In the genomic region with DNA sequence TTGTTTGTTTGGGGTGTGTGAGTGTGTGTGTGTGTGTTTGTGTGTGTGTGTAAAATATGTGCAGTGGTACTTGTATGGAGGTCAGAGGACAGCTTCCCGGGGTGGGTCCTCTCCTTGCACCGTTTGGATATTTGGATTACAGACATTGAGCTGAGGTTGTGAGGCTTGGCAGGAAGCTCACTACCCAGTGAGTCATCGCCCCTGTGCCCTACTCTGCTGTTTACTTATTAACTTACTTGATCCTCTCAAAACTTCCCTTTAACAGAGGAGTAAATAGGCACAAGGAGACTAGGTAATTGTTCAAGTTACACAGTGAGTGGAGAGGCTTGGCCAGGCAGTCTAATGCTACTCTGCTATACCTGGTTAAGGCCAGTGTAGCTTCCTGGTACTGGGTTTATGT, we compare ENCODE assay signal across 11 mouse cellular contexts.
A peak's percentile ranks its signal among the peaks of the same experiment; 100 is the strongest.
DNase-seq lines count a peak whose midpoint lies in the region; ATAC-seq lines count a peak whose summit lies in the region.
"Had no signal": no experiment of that assay in that cellular context is flagged by ENCODE, and none has a peak within 500 bp of the region (broad histone marks: within the 10 kb centered on the region; RNA-seq: fewer than 3 reads in every experiment).

No protein-coding gene starts in this region.

- H3K4me3 ChIP-seq in kidney, embryonic 16.5 days (ENCODE audit: low read length), result no peak overlapping the region
- no peak overlapping the region; the same call in 1 of the 2 replicates for H3K4me3 ChIP-seq in macrophage (ENCODE audit: inconsistent target)
- no peak overlapping the region for H3K4me3 ChIP-seq in embryonic facial prominence, embryonic 10.5 days
- H3K4me3 ChIP-seq: gastrocnemius, adult 2 months; neural tube, embryonic 13.5 days had no signal

- H3K79me2 ChIP-seq in macrophage (ENCODE audit: inconsistent target), result peaks cover 30% of the 10 kb centered on the region; the same call in 1 of the 2 replicates

- H3K27ac ChIP-seq in kidney, embryonic 16.5 days (ENCODE audit: low read length), result peak overlapping the region; percentile 81
- peak overlapping the region; percentile 32; the same call in 1 of the 2 replicates for H3K27ac ChIP-seq in macrophage
- no peak overlapping the region for H3K27ac ChIP-seq in embryonic facial prominence, embryonic 10.5 days (replicated peaks)
- H3K27ac ChIP-seq: gastrocnemius, adult 2 months; neural tube, embryonic 13.5 days had no signal

- H3K4me2 ChIP-seq in kidney, embryonic 16.5 days (replicated peaks; ENCODE audit: low read depth, low read length), result no peak overlapping the region
- H3K4me2 ChIP-seq: neural tube, embryonic 13.5 days had no signal

- peak; percentile 77 for DNase-seq in NIH3T3 (ENCODE audit: low read depth)
- peak; percentile 33 for DNase-seq in adrenal gland, postnatal 14 days
- no peak for DNase-seq in layer of hippocampus, postnatal 36 days
- no peak for DNase-seq in right cerebral cortex, postnatal 14 days
- DNase-seq in embryonic facial prominence, embryonic 10.5 days (ENCODE audit: low spot score), result no peak
- DNase-seq: gastrocnemius, adult 2 months; heart, postnatal 10 days; spleen, adult 18-20 months had no signal

- H3K9ac ChIP-seq in kidney, embryonic 16.5 days (replicated peaks; ENCODE audit: low read length), result no peak overlapping the region
- H3K9ac ChIP-seq: neural tube, embryonic 13.5 days had no signal

- peak; percentile 86 for ATAC-seq in kidney, embryonic 16.5 days (ENCODE audit: low FRiP score, low TSS enrichment)

- no peaks in the 10 kb centered on the region for H3K36me3 ChIP-seq in kidney, embryonic 16.5 days (ENCODE audit: insufficient read depth, low read length)
- no peaks in the 10 kb centered on the region for H3K36me3 ChIP-seq in macrophage (ENCODE audit: inconsistent target)
- H3K36me3 ChIP-seq in embryonic facial prominence, embryonic 10.5 days (replicated peaks), result no peaks in the 10 kb centered on the region
- H3K36me3 ChIP-seq: neural tube, embryonic 13.5 days had no signal

- no peaks in the 10 kb centered on the region for H3K27me3 ChIP-seq in kidney, embryonic 16.5 days (ENCODE audit: insufficient read depth, low read length)
- H3K27me3 ChIP-seq in embryonic facial prominence, embryonic 10.5 days (replicated peaks; ENCODE audit: low read depth, poor library complexity, severe bottlenecking), result no peaks in the 10 kb centered on the region
- H3K27me3 ChIP-seq: neural tube, embryonic 13.5 days had no signal

- WGBS in kidney, embryonic 16.5 days, result 38% methylated on average over 3 of the region's 3 CpGs
- 28% methylated on average over 3 of the region's 3 CpGs for WGBS in macrophage (ENCODE audit: missing documents)
- WGBS in embryonic facial prominence, embryonic 10.5 days, result 75% methylated on average over 3 of the region's 3 CpGs

- peaks cover 8% of the 10 kb centered on the region; the same call in 1 of the 2 replicates for H3K4me1 ChIP-seq in kidney, embryonic 16.5 days (ENCODE audit: insufficient read depth, low read length)
- H3K4me1 ChIP-seq in embryonic facial prominence, embryonic 10.5 days, result peaks cover 9% of the 10 kb centered on the region

- H3K9me3 ChIP-seq in kidney, embryonic 16.5 days (ENCODE audit: low read length), result no peaks in the 10 kb centered on the region
- no peaks in the 10 kb centered on the region for H3K9me3 ChIP-seq in embryonic facial prominence, embryonic 10.5 days
- H3K9me3 ChIP-seq: neural tube, embryonic 13.5 days had no signal

Comparison
In these comparisons a context has a peak if more than half of its experiments do, and no peak if none do; other contexts are left out.
1. DNase-seq: peak in NIH3T3 (single experiment) and adrenal gland, postnatal 14 days (single experiment); none in layer of hippocampus, postnatal 36 days (0 of 2), right cerebral cortex, postnatal 14 days (single experiment) and embryonic facial prominence, embryonic 10.5 days (single experiment).